Mouse (Mus musculus) mature B cell (primary cell): ENCODE results near the gene Akt3.

Source experiments
- in situ Hi-C: fragments of 300-500 bp; cut with MboI; formaldehyde crosslinking; loops from 2 replicates; pipeline ENCODE4 v1.14.3; 2019

Gene Akt3

DNA sequence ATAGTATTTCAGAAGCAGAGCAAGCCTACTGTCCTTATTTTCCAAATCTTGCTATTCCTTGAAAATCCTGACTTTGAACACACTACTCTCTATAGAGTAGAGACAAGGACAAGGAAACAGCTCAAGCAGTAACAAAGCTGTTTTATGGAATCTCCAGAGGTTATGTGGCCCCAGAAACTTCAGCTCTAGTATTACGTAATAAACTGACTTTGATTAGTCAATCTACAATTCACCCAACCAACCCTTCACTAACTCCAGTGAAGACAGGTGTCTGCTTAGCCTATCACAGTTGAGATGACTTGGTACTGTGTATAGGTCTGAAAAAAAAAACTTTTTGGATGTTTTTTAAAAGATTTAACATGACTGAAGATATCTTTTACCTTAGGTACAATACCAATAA is 67.6 kb downstream of the Akt3 start:
- in situ Hi-C loops = loop anchor here (25.0 kb wide), 2 partner anchors 303 to 497 kb away; no protein-coding TSS in a partner anchor

DNA sequence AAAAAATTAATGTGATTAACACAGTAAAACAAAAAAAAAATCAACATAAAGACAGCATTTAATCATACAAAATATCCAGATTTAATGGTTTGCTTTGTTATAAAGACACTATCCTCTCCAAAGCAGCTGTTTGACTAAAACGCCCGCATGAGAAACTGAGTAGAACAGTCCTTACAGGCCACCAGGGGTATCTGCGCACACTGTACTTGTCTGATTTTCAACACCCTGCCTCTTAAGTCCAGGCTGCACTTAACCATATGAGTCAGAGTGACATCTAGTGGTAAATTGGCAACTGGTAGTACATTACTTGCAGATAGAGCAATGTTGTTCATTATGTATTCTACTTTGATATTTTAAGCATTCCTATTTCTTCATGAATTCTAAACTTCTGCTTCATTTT is 69.3 kb downstream of the Akt3 start:
- in situ Hi-C loops = loop anchor here (25.0 kb wide), 2 partner anchors 301 to 499 kb away; no protein-coding TSS in a partner anchor

DNA sequence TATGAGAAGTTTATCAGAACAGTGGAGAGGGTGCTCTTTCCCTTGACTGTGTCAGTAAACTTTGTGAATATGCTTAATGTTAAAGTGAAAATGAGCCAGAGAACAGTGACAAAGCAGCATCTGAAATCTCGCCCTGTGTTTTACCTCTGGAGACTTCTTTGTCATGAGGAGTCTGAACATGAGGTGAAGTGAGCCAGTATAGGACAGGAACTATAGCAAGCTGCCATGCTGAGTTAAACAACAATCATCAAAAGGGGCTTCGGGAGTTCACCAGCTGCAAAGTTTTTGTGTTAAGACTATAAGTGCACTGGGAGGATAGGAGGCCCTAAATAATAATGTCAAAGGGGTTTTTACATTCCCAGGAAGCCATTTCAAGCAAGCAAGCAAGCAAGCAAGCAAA is 71.3 kb downstream of the Akt3 start:
- in situ Hi-C loops = loop anchor here (25.0 kb wide), 2 partner anchors 299 to 501 kb away; no protein-coding TSS in a partner anchor

DNA sequence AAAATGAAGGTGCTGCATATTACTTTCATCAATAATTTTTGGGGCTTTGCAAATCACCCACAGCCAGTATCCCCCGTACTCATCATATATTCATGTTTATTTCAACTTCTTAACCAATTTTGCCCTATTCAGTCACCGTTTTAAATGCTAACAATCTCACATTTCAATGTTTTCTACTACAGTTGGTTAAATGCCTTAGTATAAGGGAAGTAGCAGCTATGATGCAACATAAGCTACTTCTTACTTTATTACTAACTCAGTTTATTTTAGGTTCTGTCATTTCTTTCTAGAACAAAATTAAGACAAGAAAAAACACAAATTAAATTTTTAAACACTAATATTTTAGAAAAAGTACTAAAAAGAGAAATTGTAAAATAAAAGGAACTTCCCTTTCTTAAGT is 78.4 kb downstream of the Akt3 start:
- in situ Hi-C loops = loop anchor here (25.0 kb wide), 2 partner anchors 292 to 508 kb away; no protein-coding TSS in a partner anchor

DNA sequence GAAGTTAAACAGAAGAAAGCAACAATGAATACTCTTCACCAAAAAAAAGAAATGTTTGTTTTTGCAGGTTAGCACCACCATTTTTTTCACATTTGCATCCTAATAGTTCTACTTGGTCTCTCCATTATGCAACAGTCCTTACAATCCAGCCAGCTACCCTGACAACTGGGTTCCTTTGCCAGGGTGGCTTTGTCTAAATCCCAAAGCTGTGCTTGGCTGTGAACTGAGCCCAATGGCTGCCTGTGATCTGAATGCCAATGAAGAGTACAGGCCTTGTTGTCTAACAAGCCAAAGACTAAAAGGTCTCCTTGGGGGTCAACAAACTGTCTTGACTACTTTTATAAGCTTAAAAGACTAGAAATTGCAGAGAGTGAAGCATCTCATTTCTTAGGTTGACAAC is 82.6 kb downstream of the Akt3 start:
- in situ Hi-C loops = loop anchor here (25.0 kb wide), 2 partner anchors 288 to 512 kb away; no protein-coding TSS in a partner anchor

DNA sequence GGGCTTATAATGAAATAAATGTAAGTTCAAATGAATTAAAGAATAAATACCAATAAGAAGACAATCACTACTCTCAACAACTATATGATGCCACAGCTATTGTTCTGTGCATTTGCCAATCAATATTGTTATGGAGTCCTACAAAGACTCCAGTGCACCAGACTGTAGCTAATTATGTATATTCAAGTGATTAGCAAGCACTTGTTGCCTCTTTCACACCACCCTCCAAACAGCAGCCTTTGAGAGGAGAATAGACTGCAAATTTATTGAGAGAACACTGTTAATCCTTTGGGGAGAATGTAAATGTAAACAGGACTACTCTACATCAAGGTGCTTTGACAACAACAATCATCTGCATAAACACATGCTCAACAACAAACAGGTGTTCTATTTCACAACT is 86.7 kb downstream of the Akt3 start:
- in situ Hi-C loops = no loop called here

DNA sequence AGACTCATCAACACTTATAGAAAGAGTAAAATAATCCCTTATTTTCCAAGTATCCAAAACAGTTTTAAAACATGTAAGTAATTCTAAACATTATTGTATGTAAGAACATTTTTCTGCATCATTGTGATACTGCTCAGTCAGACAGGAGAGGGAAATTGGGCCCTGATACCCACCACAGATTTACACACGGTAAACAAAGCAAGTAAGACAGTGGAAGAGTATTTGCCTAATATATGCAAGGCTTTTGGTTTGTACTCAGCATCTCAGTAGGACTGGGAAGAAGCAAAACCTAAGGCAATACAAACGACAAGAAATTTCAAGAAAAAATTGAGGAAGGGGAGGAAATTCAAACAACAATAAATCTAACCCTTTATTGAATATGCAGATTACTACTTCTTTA is 92.2 kb downstream of the Akt3 start:
- in situ Hi-C loops = no loop called here

DNA sequence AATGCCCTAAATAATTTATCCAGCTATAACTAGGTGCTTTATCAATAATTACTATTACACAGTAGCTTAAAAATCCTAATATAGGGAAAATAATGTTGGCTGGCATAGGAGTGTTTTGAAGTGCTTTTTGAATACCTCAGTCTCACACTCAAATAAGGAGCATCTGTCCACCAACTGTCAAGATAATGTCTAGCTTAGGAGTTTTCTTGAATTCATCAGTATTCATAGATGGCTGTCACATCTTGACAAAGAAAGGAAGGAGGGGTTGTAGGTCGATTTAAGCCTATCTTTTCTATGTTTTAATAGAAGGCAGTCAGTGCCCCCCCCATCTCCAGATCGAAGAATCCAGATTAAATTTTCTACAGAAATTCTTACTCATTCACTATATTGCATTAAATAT is 92.7 kb downstream of the Akt3 start:
- in situ Hi-C loops = no loop called here

DNA sequence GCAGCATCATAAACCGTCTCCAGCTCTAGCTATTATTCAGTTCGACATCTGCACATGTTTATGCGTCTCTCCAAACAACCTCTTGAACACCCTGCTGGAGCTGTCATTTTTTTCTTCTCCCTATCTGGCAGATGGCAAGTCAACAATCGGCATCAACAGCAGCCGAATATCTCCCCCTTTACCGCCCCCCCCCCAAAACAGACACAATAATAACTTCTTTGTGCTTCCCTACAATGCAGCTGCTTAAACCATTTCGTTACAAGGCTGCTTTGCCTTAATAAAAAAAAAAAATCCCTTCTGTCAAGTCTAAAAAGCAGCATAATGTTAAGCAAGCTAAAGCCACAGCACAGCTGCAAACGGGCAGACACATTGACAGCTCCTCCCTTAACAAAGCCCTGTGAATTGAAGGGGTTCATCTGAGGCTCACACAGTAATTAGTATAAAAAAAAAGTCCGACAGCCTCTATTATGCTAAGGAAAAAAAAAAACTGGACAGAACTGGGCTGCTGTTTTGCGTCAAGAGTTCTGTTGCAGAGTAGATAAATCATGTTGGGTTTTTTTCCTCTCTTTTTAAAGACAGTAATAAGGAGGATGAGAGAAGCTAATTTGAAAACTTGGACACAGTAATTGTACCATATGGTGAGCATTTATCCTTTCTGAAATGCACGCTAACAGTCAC is 107.5 kb downstream of the Akt3 start:
- in situ Hi-C loops = no loop called here

DNA sequence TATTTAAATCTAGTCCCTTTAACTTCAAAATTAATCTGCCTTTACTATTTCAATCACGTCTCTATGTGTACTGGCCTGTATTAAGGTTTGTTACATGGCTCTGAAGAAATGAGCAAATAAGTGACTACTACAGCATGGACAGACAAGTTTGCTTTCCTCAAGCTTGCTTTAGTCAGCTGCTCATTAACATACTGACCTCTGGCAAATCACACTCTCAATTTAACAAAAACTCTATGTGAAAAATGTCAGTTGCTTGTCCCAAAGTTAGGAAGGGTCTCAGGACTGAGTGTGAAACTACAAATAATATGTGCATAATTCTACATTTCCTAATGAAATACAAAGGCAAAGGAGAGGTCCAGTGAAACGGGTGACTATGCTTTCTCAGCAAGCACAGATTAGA is 109.3 kb downstream of the Akt3 start:
- in situ Hi-C loops = no loop called here

DNA sequence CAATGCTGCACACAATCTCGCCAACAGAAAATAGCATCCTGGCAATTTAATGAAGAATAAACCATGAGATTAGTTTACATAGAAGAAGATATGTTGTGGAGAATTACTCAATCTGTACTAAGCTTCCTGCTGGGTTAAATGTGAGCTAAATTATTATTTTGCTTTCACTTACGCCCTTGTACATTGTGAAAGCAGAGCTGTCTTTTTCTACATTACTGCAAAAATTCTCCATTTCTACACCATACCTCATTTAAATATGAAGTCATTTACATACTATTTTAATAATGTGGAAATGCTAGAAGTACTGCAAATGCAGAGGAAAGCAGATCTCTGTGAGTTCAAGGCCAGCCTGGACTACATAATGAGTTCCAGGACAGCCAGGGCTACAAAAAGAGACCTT is 116.5 kb downstream of the Akt3 start:
- in situ Hi-C loops = no loop called here

DNA sequence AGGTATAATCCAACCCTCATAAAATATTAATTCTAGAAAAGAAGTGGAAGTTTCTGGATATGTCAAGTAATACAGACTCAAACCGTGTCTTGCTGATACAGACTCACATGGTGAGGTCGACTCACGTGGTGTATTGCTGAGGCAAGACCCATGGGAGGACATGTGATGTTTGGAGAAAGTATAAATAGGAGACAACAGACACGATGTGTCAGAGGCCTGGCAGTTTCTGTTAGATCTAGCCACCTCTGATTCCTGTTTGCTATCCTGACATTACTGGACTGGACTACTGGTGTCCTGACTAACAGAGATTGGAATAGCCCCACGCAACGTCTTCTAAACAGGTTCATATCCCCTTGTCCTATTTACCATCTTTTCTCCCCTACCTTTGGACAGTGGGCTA is 118.4 kb downstream of the Akt3 start:
- in situ Hi-C loops = no loop called here

DNA sequence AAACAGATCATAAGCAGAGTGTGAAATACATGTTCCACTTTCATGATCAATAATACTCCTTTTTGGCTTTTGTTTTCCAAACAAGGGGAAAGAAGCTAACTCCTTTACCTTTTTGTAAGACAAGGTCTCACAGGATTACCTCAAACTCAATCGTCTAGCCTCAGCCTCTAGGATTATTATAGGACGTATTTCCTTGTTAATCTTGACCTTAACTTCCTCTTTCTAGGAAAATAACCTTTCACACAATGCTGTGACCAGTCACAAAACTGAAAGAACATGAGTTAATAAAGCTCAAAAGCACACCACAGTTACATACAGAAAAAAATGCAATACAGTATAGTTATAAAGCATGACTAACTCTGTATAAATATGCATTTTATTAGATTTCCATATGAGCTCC is 126.5 kb downstream of the Akt3 start:
- in situ Hi-C loops = no loop called here

DNA sequence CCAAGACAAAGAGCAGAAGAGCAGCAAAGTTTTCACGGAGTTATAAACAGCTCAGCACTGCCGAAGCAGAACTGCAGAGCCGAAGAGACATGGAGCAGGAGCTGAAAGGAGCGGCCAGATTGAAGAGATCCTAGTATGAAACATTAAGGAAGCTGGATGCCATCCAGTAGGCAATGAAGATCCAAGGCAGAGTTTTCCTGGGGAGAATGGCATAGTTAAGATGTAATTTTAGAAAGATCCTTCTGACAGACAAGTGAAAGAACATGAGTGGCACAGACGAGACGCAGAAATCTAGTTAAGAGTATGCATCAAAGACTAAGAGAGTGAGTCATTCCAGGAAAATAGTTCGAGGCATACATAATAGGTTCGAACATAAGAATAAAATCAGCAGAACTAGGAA is 131.3 kb downstream of the Akt3 start:
- in situ Hi-C loops = no loop called here

DNA sequence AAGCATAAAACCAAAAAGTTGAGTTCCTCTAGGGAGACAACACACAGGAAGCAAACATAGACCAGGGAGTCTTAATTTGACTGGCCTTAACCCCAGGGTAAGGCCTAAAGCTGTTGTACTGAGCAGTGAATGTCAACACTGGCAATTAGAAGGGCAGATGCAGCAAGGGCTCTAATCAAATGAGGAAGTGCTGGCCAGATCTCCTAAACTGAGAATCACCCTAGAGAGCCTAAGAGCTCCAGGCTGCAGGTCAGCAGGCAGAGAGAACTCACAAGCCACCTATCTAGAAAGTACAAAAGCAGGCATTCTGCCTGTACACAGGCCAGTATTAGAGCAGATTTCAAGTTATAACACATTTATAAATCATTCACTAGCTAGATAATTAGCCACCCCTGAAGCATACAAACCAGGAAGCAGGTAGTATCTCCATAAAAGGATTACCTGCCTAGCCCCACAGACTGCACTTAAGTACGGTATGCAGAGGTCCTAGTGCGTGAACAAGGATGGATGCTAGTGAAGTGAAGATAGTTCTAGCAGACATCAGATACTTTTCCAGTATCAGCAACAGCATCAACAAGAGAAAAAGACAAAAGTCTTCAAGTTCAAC is 147.2 kb downstream of the Akt3 start:
- in situ Hi-C loops = no loop called here

DNA sequence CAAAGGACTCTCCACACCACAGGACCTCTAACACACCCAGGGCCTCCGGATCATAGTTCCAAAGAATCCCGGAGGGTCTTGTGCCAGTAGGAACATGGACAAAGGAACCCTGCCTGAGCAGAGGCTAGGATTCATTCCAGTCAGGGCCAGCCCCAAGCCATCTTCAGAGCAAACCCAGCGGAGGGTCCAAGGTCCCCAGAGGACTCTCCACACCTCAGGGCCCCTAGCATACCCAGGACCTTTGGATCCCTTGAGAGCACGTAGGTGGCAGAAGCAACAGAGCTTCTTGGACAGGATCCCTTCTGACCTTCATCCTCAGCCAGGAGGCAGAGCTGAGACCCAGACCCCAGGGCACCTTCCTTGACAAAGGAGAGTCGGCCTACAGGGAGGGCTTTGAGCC is 167.5 kb downstream of the Akt3 start:
- in situ Hi-C loops = no loop called here

DNA sequence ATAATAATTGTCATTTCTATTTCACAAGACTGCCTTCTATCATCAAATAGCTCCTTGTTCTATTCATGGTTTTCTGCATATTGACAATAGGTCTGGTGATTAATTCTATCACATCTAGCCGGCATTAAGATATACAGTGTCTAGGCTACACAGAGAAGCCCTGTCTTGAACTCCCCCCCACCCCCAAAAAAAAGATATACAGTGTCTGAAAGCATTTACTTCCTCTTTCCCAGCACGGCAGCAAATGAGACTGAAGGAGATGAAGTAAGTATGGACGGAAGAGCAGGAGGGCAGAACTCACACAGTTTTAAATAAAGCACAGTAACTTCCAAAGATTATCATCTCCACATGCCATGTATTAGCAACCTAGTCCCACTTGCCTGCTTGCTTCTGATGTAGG is 168.5 kb downstream of the Akt3 start:
- in situ Hi-C loops = no loop called here

DNA sequence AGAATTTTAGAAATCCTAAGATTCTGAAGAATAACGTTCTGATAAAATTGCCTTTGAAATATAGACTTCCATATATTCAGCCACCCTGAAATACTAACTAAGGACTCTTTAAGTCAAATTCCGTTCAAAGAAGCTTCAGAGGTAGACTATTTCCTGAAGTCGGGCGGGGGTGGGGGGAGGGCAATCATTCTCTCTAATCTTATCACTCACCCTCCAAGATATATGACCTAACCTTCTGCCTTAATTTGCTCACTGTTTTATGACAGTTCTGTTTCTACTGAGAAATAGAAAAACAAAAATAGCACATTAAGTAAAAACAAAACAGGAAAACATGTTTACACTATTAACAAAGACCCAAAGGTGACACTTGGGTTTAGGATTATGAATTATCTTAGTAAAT is 169.0 kb downstream of the Akt3 start:
- in situ Hi-C loops = no loop called here

DNA sequence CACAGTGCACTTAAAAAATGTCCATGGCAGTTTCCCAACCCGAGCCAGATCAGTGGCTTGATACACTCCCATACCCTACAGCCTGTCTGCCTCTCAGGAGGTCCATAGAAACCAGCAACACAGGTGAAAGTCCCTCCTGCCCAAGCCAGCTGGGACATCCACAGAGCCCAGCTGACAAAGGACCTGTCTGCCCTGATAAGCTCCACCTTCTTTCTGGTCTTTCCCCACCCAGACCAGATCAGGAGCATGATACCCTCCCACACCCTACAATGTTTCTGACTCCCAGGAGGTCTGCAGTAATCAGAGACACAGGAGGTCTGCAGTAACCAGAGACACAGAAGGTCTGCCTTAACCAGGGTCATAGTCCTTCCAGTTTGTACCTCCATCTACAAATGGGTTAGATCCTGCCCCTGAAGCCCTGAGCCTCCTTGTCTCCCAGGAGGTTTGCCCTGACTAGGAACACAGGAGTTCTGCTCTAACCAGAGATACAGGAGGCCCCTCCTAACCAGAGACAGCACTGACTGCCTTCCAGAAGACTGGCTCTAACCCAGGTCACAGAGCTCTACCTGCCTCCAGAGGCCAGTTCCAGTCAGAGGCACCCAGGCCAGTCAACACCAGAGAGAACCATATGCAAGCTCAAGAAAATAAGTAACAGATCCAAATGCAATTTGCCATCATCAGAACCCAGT is 175.9 kb downstream of the Akt3 start:
- in situ Hi-C loops = no loop called here

DNA sequence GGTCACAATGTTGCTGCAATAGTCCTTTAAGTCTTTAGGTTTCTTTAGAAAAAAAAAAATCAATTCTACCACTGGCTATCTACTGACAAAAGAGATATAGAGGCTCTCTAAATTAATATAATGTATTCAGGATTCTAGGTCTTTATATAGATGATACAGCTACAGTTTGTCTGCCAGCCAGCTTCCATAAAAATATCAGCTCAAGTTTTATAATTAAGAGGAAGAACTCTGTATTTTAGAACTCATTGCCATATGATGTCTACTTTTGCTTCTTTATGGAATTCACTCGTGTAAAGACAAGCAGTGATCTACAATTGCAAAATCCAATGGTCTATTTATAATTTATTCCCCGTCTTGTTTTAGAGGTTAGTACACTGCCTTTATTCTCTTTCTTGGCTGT is 188.8 kb downstream of the Akt3 start:
- in situ Hi-C loops = no loop called here

DNA sequence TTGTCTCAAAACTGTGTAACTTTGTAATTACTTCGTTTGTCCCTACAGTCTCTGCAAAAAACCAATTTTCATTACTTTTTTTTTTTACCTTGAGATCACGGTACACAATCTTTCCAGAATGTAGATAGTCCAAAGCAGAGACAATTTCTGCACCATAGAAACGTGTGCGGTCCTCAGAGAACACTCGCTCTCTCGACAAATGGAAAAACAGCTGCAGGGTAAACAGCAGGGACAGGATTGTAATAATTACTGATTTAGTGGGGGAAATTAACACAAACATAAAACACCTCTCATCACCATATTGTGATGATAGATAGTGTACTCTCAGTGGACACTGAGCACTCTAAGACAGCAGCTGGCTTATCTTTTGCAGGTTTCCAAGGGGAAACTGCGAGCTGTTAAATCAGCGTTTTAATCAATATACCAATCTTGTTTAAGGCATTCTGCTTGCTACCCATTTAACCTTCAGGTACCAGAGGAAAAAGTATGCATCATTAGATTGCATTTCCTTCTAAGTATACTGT is 190.8 kb downstream of the Akt3 start:
- in situ Hi-C loops = no loop called here

DNA sequence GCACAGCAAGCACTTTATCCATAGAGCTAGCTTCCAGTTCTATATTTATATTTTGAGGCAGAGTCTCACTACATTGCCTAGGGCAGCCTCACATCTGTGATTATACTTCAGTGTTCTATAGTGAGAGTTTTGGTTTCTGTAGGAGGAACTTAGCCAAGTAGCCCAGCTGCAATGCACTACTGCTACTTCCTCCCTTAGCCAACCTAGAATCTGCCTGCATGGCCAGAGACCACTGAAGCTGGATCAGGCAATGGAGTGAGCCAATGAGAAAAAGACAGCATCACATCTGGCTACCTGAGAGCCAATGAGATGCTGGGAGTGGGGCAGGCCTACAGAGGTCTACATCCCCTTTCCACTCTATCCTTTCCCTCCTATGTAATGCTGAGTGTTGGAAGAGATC is 192.3 kb downstream of the Akt3 start:
- in situ Hi-C loops = no loop called here

DNA sequence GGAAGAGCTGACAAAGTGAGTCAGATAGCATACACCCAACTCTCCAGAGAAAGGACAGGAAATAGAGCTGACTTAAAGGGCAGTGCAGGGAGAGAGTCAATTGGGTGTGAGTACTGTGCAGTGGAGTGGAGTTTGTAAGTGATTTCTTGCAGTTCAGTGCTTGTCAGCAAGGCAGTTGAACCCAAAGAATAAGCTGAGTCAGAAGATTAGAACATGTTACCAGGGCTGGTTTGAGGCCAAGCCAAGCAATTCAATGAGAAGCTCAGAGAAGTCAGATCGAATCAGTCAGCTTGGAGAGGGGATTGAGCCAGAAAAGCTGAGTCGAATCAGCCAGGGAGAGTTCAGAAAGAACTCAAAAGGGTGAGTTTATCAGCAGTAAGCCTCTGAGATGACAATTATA is 196.2 kb downstream of the Akt3 start:
- in situ Hi-C loops = no loop called here
